Mouse (Mus musculus) MEL (cell line): Measurements from ENCODE around the gene Gsk3b. TPM values are rescaled to one million over a fixed set of nuclear protein-coding genes. Genes with fewer than 3 reads are reported as not detected.

Experiments used
- DNase-seq: peaks from one replicate; pipeline ENCODE4 v3.0.0; 2011; ENCODE audit warnings: low read depth, low spot score
- H3K27ac ChIP-seq: 2 replicates; pipeline ENCODE4 v1.5.1; 2012; ENCODE audit warnings: low read depth, mild to moderate bottlenecking, control low read depth, low read length, moderate library complexity; ENCODE audit not compliant: control insufficient read depth
- H3K27me3 ChIP-seq, 2 experiments: fragments of 150-350 bp in 1 of 2; sonication (generic) in 1 of 2; 2 replicates each; pipeline ENCODE4 v1.6.1; 2012; ENCODE audit warnings: low read length in 2 of 2, mild to moderate bottlenecking in 2 of 2, improper control_type of control experiment in 1 of 2, moderate library complexity in 1 of 2; ENCODE audit not compliant: insufficient read depth in 2 of 2, control insufficient read depth in 1 of 2
- H3K36me3 ChIP-seq, 2 experiments: 2 replicates each; pipeline ENCODE4 v1.6.1; 2012 to 2014; ENCODE audit warnings: low read length in 2 of 2, improper control_type of control experiment in 1 of 2, inconsistent platforms in 1 of 2, mild to moderate bottlenecking in 1 of 2; ENCODE audit not compliant: insufficient read depth in 2 of 2, control insufficient read depth in 1 of 2
- H3K4me1 ChIP-seq, 2 experiments: fragments of 150-350 bp in 1 of 2; sonication (generic) in 1 of 2; 2 replicates each; pipeline ENCODE4 v1.6.1; 2012; ENCODE audit warnings: low read length in 2 of 2, improper control_type of control experiment in 1 of 2, mild to moderate bottlenecking in 1 of 2; ENCODE audit not compliant: insufficient read depth in 2 of 2, control insufficient read depth in 1 of 2
- H3K4me3 ChIP-seq, 2 experiments: fragments of 150-350 bp in 1 of 2; sonication (generic) in 1 of 2; 2 replicates each; pipeline ENCODE4 v1.5.1; 2012; ENCODE audit warnings: low read depth in 2 of 2, low read length in 2 of 2, mild to moderate bottlenecking in 2 of 2, moderate library complexity in 2 of 2, control low read depth in 1 of 2, improper control_type of control experiment in 1 of 2; ENCODE audit not compliant: control insufficient read depth in 1 of 2, insufficient read depth in 1 of 2
- H3K79me2 ChIP-seq: 2 replicates; pipeline ENCODE4 v1.6.1; 2012; ENCODE audit warnings: mild to moderate bottlenecking, low read length, moderate library complexity; ENCODE audit not compliant: control insufficient read depth, poor library complexity, insufficient read depth
- H3K9ac ChIP-seq: 2 replicates; pipeline ENCODE4 v1.6.1; 2012; ENCODE audit warnings: low read depth, mild to moderate bottlenecking, control low read depth, low read length, moderate library complexity; ENCODE audit not compliant: control insufficient read depth, poor library complexity, severe bottlenecking
- H3K9me3 ChIP-seq: fragments of 150-350 bp; sonication (generic); replicated peaks from 2 replicates; pipeline ENCODE4 v1.6.1; 2012; ENCODE audit warnings: mild to moderate bottlenecking, low read length, improper control_type of control experiment, moderate library complexity; ENCODE audit not compliant: insufficient read depth
- BHLHE40 ChIP-seq: IDR thresholded peaks from 2 replicates; pipeline ENCODE4 v1.6.1; 2012; ENCODE audit warnings: low read depth, mild to moderate bottlenecking, inconsistent platforms, low read length, improper control_type of control experiment, borderline replicate concordance
- CHD2 ChIP-seq: IDR thresholded peaks from 2 replicates; pipeline ENCODE4 v1.6.1; 2011; ENCODE audit warnings: low read length, improper control_type of control experiment
- ETS1 ChIP-seq: IDR thresholded peaks from 2 replicates; pipeline ENCODE4 v1.6.1; 2012; ENCODE audit warnings: low read depth, mild to moderate bottlenecking, inconsistent platforms, low read length, improper control_type of control experiment, moderate library complexity
- GABPA ChIP-seq: IDR thresholded peaks from 2 replicates; pipeline ENCODE4 v1.6.1; 2012; ENCODE audit warnings: low read depth, mild to moderate bottlenecking, inconsistent platforms, low read length, improper control_type of control experiment, moderate library complexity
- KAT2A ChIP-seq: conservative IDR thresholded peaks from 2 replicates; pipeline ENCODE4 v1.6.1; 2012; ENCODE audit warnings: low read depth, low read length, improper control_type of control experiment, inconsistent platforms
- MAZ ChIP-seq: IDR thresholded peaks from 2 replicates; pipeline ENCODE4 v1.6.1; 2012; ENCODE audit warnings: low read depth, mild to moderate bottlenecking, inconsistent platforms, low read length, improper control_type of control experiment
- MXI1 ChIP-seq: IDR thresholded peaks from 2 replicates; pipeline ENCODE4 v1.6.1; 2011; ENCODE audit warnings: mild to moderate bottlenecking, low read depth, low read length, improper control_type of control experiment
- POLR2AphosphoS2 ChIP-seq: IDR thresholded peaks from 2 replicates; pipeline ENCODE4 v1.6.1; 2011; ENCODE audit warnings: low read length, improper control_type of control experiment
- UBTF ChIP-seq: IDR thresholded peaks from 2 replicates; pipeline ENCODE4 v1.6.1; 2012; ENCODE audit warnings: low read depth, mild to moderate bottlenecking, inconsistent platforms, low read length, improper control_type of control experiment, moderate library complexity, borderline replicate concordance; ENCODE audit not compliant: insufficient read depth
- ZKSCAN1 ChIP-seq: IDR thresholded peaks from 2 replicates; pipeline ENCODE4 v1.6.1; 2012; ENCODE audit warnings: low read depth, mild to moderate bottlenecking, inconsistent platforms, low read length, improper control_type of control experiment, moderate library complexity
- polyA plus RNA-seq, 2 experiments: library from polyadenylated mRNA; stranded (reverse) in 1 of 2; unstranded in 1 of 2; fragments of >175 nt in 1 of 2; fragments of >200 nt in 1 of 2; gene quantifications; 2 replicates each; pipeline versions ENCODE4 v1.2.1 to v1.2.4; 2012; ENCODE audit warnings: low replicate concordance in 2 of 2, low read depth in 1 of 2; ENCODE audit not compliant: insufficient read length in 2 of 2, insufficient read depth in 1 of 2, missing spikeins in 1 of 2
- total RNA-seq: library from RNA; depleted of rRNA; stranded (reverse); fragments of 300-350 nt; gene quantifications from 2 replicates; pipeline ENCODE4 v1.2.3, GENCODE M21; 2012

Gsk3b gene
- total and polyA plus RNA-seq, 3 experiments: 8.8 to 20.1 TPM; not detected in 1

DNA sequence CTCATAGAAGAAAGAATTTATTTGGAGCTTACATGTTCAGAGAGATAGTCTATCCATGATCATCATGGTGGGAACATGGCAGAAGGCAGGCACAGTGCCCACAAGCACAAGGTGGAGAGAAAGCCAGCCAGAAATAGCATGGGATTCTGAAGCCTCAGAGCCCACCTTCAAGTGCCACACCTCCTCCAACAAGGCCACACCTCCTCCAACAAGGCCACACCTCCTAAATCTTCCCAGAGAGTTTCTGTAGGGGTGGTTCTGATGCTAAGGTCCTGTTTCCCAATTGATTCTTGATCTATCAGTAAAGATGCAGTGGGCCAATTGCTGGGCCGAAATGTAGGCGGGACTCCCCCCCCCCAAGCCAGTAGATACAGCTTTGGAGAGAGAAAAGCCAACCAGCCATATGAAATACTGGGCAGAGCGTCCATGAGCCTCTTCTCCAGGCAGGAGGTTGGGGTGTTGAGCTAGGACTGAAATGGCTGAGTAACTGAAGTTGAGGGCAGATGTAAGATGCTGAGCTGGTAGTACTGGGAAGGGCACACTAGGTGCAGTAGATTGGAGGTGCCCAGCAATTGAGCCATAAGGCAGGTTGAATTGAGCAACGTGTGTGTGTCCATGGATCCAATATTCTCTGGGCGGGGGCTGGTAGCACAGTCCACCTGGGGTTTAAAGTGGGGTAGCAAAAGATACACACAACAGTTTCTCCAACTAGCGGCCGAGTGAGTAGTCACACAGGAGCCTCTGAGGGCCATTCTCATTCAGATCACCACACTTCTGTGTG is 76.2 kb downstream of the Gsk3b start:
- Histone ChIP-seq H3K4me3 (no peak overlapping the region), H3K36me3 (peaks cover 2 to 3% of the 10 kb centered on the region in 2 experiments)
- TF ChIP-seq ETS1: no peak
- no peak for TF ChIP-seq CHD2
- TF ChIP-seq POLR2AphosphoS2: no peak
- TF ChIP-seq GABPA: no peak
- TF ChIP-seq, all 39 proteins: peak for 0
- no peaks in the 10 kb centered on the region for H3K9me3 ChIP-seq
- H3K27me3 ChIP-seq: no peaks in the 10 kb centered on the region
- DNase-seq: no peak
- peaks cover 9% of the 10 kb centered on the region; the same call in 1 of the 2 replicates for H3K79me2 ChIP-seq
- no peak overlapping the region for H3K27ac ChIP-seq
- H3K9ac ChIP-seq: no peak overlapping the region
- H3K4me1 ChIP-seq: no peaks in the 10 kb centered on the region; a peak in 1 of 4 replicates

- Histone ChIP-seq H3K79me2 (peaks cover 2% of the 10 kb centered on the region; the same call in 1 of the 2 replicates), H3K27ac (no peak overlapping the region), H3K9me3 (no peaks in the 10 kb centered on the region), H3K27me3 (no peaks in the 10 kb centered on the region), H3K4me3 (no peak overlapping the region), H3K4me1 (no peaks in the 10 kb centered on the region), H3K9ac (no peak overlapping the region), H3K36me3 (peaks cover 0 to 5% of the 10 kb centered on the region in 2 experiments; a peak in 2 of 4 replicates)
- no peak for TF ChIP-seq BHLHE40
- no peak for TF ChIP-seq KAT2A
- TF ChIP-seq MAZ: no peak
- no peak for TF ChIP-seq ZKSCAN1
- TF ChIP-seq ETS1: no peak
- no peak for DNase-seq
Observed at GRCm38 (mm10) chr16:38168971-38169370, 80.2 kb downstream of the Gsk3b start.

DNA sequence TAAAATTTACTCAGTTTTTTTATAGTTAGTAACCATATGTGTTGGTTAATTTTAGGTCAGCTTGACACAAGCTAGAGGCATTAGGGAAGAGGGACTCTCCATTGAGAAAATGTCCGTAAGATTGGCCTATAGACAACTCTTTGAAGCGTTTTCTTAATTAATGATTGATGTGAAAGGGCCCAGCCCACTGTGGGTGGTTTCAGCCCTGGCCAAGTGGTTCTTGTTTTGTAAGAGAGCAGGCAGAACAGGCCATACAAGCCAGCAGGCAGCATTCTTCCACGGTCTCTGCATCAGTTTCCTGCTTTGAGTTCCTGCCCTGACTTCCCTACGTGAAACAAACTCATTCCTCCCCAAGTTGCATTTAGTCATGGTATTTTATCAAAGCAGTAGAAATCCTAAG is 90.3 kb downstream of the Gsk3b start:
- TF ChIP-seq UBTF: no peak
- no peak for TF ChIP-seq MXI1
- TF ChIP-seq, all 39 proteins: peak for 0
- no peak for DNase-seq
- Histone ChIP-seq H3K4me1 (no peaks in the 10 kb centered on the region), H3K36me3 (peaks cover 4% of the 10 kb centered on the region in 2 experiments), H3K27ac (no peak overlapping the region), H3K79me2 (peaks cover 2% of the 10 kb centered on the region), H3K9ac (no peak overlapping the region), H3K27me3 (no peaks in the 10 kb centered on the region), H3K9me3 (no peaks in the 10 kb centered on the region), H3K4me3 (no peak overlapping the region)
